Mouse (Mus musculus) lung, postnatal 0 days (tissue): ENCODE data around the gene Odf3l1.

ENCODE experiments used
- CTCF ChIP-seq: IDR thresholded peaks from 2 replicates; pipeline ENCODE4 v1.5.1; 2016; ENCODE audit warnings: antibody characterized with exemption, mild to moderate bottlenecking
- EP300 ChIP-seq: IDR thresholded peaks from 2 replicates; pipeline ENCODE4 v1.6.1; 2016; ENCODE audit warnings: antibody characterized with exemption, mild to moderate bottlenecking, control low read depth

DNA sequence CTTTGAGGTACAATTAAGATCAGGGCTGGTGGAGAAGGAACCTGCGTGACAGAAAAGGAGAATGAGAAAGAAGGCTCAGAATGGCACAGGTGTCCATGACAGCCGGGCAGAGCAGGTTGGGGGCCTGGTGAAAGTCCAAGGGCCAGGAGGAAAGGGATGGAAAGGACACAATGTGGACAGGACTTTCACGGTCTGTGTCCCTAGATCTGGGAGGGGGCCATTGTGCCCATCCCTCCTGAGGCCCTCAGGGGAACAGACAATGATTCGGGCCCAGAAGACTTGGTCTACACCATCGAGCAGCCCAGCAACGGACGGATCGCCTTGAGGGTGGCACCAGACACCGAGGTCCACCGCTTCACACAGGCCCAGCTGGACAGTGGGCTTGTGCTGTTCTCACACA lies 27.6 kb upstream of the Odf3l1 start:
- TF ChIP-seq EP300 (no peak), CTCF (no peak)
